Mouse (Mus musculus) heart, postnatal 0 days (tissue): Measurements from ENCODE around the gene Sema3d.

Experiments used
- CTCF ChIP-seq: IDR thresholded peaks from 2 replicates; pipeline ENCODE4 v1.5.1; 2016; ENCODE audit warnings: antibody characterized with exemption, control low read depth, low read depth
- EP300 ChIP-seq: IDR thresholded peaks from 2 replicates; pipeline ENCODE4 v1.6.1; 2016; ENCODE audit warnings: antibody characterized with exemption, low read depth

- TF ChIP-seq EP300 (no peak), CTCF (no peak)
Observed at GRCm38 (mm10) chr5:12584886-12585285, 201.7 kb downstream of the Sema3d start.
